25 mouse cellular contexts compared by ENCODE assay signal in genomic region chr4:31168357-31168756, GRCm38 (mm10).
"Had no signal": no experiment of that assay in that cellular context is flagged by ENCODE, and none has a peak within 500 bp of the region (broad histone marks: within the 10 kb centered on the region; RNA-seq: fewer than 3 reads in every experiment).

No protein-coding gene starts in this region.

- H3K36me3 ChIP-seq: heart, embryonic 10.5 days; heart, embryonic 12.5 days; hindbrain, embryonic 13.5 days; hindbrain, embryonic 15.5 days; kidney, embryonic 15.5 days; limb, embryonic 13.5 days; limb, embryonic 15.5 days; liver, embryonic 12.5 days had no signal

- H3K9ac ChIP-seq: heart, embryonic 12.5 days; hindbrain, embryonic 13.5 days; hindbrain, embryonic 15.5 days; kidney, embryonic 15.5 days; limb, embryonic 13.5 days; limb, embryonic 15.5 days; liver, embryonic 12.5 days; liver, embryonic 14.5 days had no signal

- H3K27ac ChIP-seq: gastrocnemius, adult 2 months; heart, embryonic 10.5 days; hindbrain, embryonic 13.5 days; hindbrain, embryonic 15.5 days; hindbrain, postnatal 0 days; kidney, embryonic 15.5 days; kidney, postnatal 0 days; limb, embryonic 13.5 days; limb, embryonic 15.5 days; liver, embryonic 12.5 days; liver, embryonic 14.5 days had no signal

- DNase-seq: gastrocnemius, adult 2 months; gastrocnemius, postnatal 10 days; gastrocnemius, postnatal 25 days; heart, adult 18-20 months; heart, postnatal 10 days; kidney, adult 11 months; kidney, adult 2 months; kidney, adult 9 months; kidney, postnatal 14 days; kidney, postnatal 36 days; layer of hippocampus, adult 9-11 months; layer of hippocampus, postnatal 36 days; left cerebral cortex, postnatal 4 days had no signal

- H3K27me3 ChIP-seq: heart, embryonic 12.5 days; hindbrain, embryonic 13.5 days; hindbrain, embryonic 15.5 days; kidney, embryonic 15.5 days; limb, embryonic 13.5 days; limb, embryonic 15.5 days; liver, embryonic 12.5 days had no signal

- H3K9me3 ChIP-seq: heart, embryonic 10.5 days; heart, embryonic 12.5 days; hindbrain, embryonic 13.5 days; hindbrain, embryonic 15.5 days; kidney, embryonic 15.5 days; limb, embryonic 13.5 days; limb, embryonic 15.5 days; liver, embryonic 12.5 days had no signal

- H3K4me2 ChIP-seq: heart, embryonic 12.5 days; hindbrain, embryonic 13.5 days; hindbrain, embryonic 15.5 days; kidney, embryonic 15.5 days; limb, embryonic 13.5 days; limb, embryonic 15.5 days; liver, embryonic 12.5 days had no signal

- ATAC-seq: hindbrain, postnatal 0 days; intestine, embryonic 16.5 days; liver, embryonic 12.5 days had no signal

- H3K4me3 ChIP-seq: gastrocnemius, adult 2 months; heart, embryonic 10.5 days; heart, embryonic 12.5 days; hindbrain, embryonic 13.5 days; hindbrain, embryonic 15.5 days; kidney, embryonic 15.5 days; limb, embryonic 13.5 days; limb, embryonic 15.5 days; liver, embryonic 12.5 days had no signal

- H3K4me1 ChIP-seq: heart, embryonic 10.5 days; heart, embryonic 12.5 days; hindbrain, embryonic 13.5 days; hindbrain, embryonic 15.5 days; kidney, embryonic 15.5 days; limb, embryonic 13.5 days; limb, embryonic 15.5 days; liver, embryonic 12.5 days had no signal
